Mouse (Mus musculus) lung, postnatal 0 days (tissue): ENCODE measurements around the gene Zfp213. TPM values are rescaled to one million over a fixed set of nuclear protein-coding genes. Genes with fewer than 3 reads are reported as not detected.

Experiments used
- ATAC-seq: fragments of 200-750 bp; cut with Nextera tagmentation; 2 replicates; pipeline ENCODE4 v1.8.0; 2017; ENCODE audit warnings: moderate library complexity
- DNase-seq: peaks from one replicate; pipeline ENCODE4 v3.0.0-alpha.2; 2016; ENCODE audit warnings: low spot score
- H3K27ac ChIP-seq: fragments of 300-500 bp; sonication (generic); 2 replicates; pipeline ENCODE4 v1.5.1; 2014; ENCODE audit warnings: antibody characterized with exemption, mild to moderate bottlenecking, low read length, mixed read lengths
- H3K27me3 ChIP-seq: fragments of 300-500 bp; sonication (generic); replicated peaks from 2 replicates; pipeline ENCODE4 v1.6.1; 2014; ENCODE audit warnings: low read length, mixed read lengths; ENCODE audit not compliant: insufficient read depth
- H3K36me3 ChIP-seq: fragments of 300-500 bp; sonication (generic); 2 replicates; pipeline ENCODE4 v1.6.1; 2014; ENCODE audit warnings: low read length, mixed read lengths; ENCODE audit not compliant: insufficient read depth
- H3K4me1 ChIP-seq: fragments of 300-500 bp; sonication (generic); 2 replicates; pipeline ENCODE4 v1.6.1; 2014; ENCODE audit warnings: antibody characterized with exemption, low read depth, low read length, mixed read lengths; ENCODE audit not compliant: insufficient read depth
- H3K4me2 ChIP-seq: fragments of 300-500 bp; sonication (generic); replicated peaks from 2 replicates; pipeline ENCODE4 v1.6.1; 2014; ENCODE audit warnings: low read depth, mild to moderate bottlenecking, low read length, moderate library complexity, mixed read lengths
- H3K4me3 ChIP-seq: fragments of 300-500 bp; sonication (generic); 2 replicates; pipeline ENCODE4 v1.5.1; 2014; ENCODE audit warnings: low read depth, low read length
- H3K9ac ChIP-seq: fragments of 300-500 bp; sonication (generic); replicated peaks from 2 replicates; pipeline ENCODE4 v1.6.1; 2014; ENCODE audit warnings: low read depth, mild to moderate bottlenecking
- H3K9me3 ChIP-seq: fragments of 300-500 bp; sonication (generic); 2 replicates; pipeline ENCODE4 v1.6.1; 2016; ENCODE audit warnings: low read length, mixed read lengths
- CTCF ChIP-seq: IDR thresholded peaks from 2 replicates; pipeline ENCODE4 v1.5.1; 2016; ENCODE audit warnings: antibody characterized with exemption, mild to moderate bottlenecking
- EP300 ChIP-seq: IDR thresholded peaks from 2 replicates; pipeline ENCODE4 v1.6.1; 2016; ENCODE audit warnings: antibody characterized with exemption, mild to moderate bottlenecking, control low read depth
- WGBS: fragments of 180-500 bp; shearing (Covaris S2); extraction: QIAGEN DNeasy Blood & Tissue Kit; methylation state at CpG from one replicate; pipeline ENCODE4 v1.1.7; 2014; 5-methylcytosine and 5-hydroxymethylcytosine counted together
- polyA plus RNA-seq: library from polyadenylated mRNA; unstranded; fragments of >200 nt; fragmentation: Nextera tagmentation; extraction: Ambion mirVana; gene quantifications from 2 replicates; pipeline ENCODE4 v1.2.1, GENCODE M21; 2015

Gene Zfp213
- polyA plus RNA-seq = 10.5 and 11.5 TPM in 2 replicates

GRCm38 (mm10) chr17:23563595-23564367 is at the start of gene Zfp213:
TSS of gene Zfp213 (minus strand) at chr17:23564238.
- Histone ChIP-seq H3K9me3 (no peaks in the 10 kb centered on the region), H3K4me2 (peak within 1 kb of the TSS; percentile 72), H3K27ac (peak within 1 kb of the TSS; percentile 96), H3K27me3 (no peaks in the 10 kb centered on the region), H3K4me1 (no peaks in the 10 kb centered on the region; the same call in 1 of the 2 replicates), H3K9ac (peak within 1 kb of the TSS; percentile 86), H3K36me3 (0 out of 2 replicates have a peak, but pooled peaks cover 6% of the 10 kb centered on the region), H3K4me3 (peak within 1 kb of the TSS; percentile 80)
- no peak for TF ChIP-seq CTCF
- no peak for TF ChIP-seq EP300
- ATAC-seq (peak; percentile 99), DNase-seq (peak; percentile 99)
- 4% methylated on average over 59 of the region's 59 CpGs for WGBS

GRCm38 (mm10) chr17:23610361-23610800 is 46.3 kb upstream of the Zfp213 start:
- H3K9me3 ChIP-seq = no peaks in the 10 kb centered on the region
- no peak overlapping the region for H3K9ac ChIP-seq
- H3K27ac ChIP-seq = no peak overlapping the region
- H3K4me1 ChIP-seq = no peaks in the 10 kb centered on the region
- peak; percentile 73 for DNase-seq
- no peak overlapping the region for H3K4me2 ChIP-seq
- ATAC-seq = peak; percentile 66
- peak; percentile 87 for TF ChIP-seq CTCF
- no peak for TF ChIP-seq EP300
- no peaks in the 10 kb centered on the region for H3K27me3 ChIP-seq
- 79% methylated on average over 28 of the region's 28 CpGs for WGBS
- no peak overlapping the region for H3K4me3 ChIP-seq
- H3K36me3 ChIP-seq = no peaks in the 10 kb centered on the region

GRCm38 (mm10) chr17:23609612-23610011 is 45.6 kb upstream of the Zfp213 start:
- H3K4me1 ChIP-seq = no peaks in the 10 kb centered on the region
- no peaks in the 10 kb centered on the region for H3K36me3 ChIP-seq
- no peaks in the 10 kb centered on the region for H3K27me3 ChIP-seq
- no peak overlapping the region for H3K4me2 ChIP-seq
- H3K4me3 ChIP-seq = no peak overlapping the region
- ATAC-seq (no peak), DNase-seq (no peak)
- H3K9me3 ChIP-seq = no peaks in the 10 kb centered on the region
- no peak overlapping the region for H3K27ac ChIP-seq
- TF ChIP-seq EP300 = no peak
- no peak for TF ChIP-seq CTCF
- WGBS = 88% methylated on average over 24 of the region's 24 CpGs
- H3K9ac ChIP-seq = no peak overlapping the region

- no peak for ATAC-seq
- no peak for TF ChIP-seq EP300
- TF ChIP-seq CTCF = no peak
- H3K27me3 ChIP-seq = no peaks in the 10 kb centered on the region
- H3K9me3 ChIP-seq = no peaks in the 10 kb centered on the region
- no peak overlapping the region for H3K4me3 ChIP-seq
- 84% methylated on average over 8 of the region's 8 CpGs for WGBS
- H3K4me2 ChIP-seq = no peak overlapping the region
- no peak overlapping the region for H3K27ac ChIP-seq
- H3K4me1 ChIP-seq = no peaks in the 10 kb centered on the region
- no peak overlapping the region for H3K9ac ChIP-seq
- no peak for DNase-seq
- H3K36me3 ChIP-seq = no peaks in the 10 kb centered on the region
Measured at GRCm38 (mm10) chr17:23605220-23605619, 41.2 kb upstream of the Zfp213 start.

GRCm38 (mm10) chr17:23604394-23604793 is 40.4 kb upstream of the Zfp213 start:
- H3K4me2 ChIP-seq = no peak overlapping the region
- 71% methylated on average over 7 of the region's 7 CpGs for WGBS
- H3K36me3 ChIP-seq = no peaks in the 10 kb centered on the region
- no peak overlapping the region for H3K27ac ChIP-seq
- ATAC-seq (no peak), DNase-seq (no peak)
- H3K27me3 ChIP-seq = no peaks in the 10 kb centered on the region
- H3K4me1 ChIP-seq = no peaks in the 10 kb centered on the region
- TF ChIP-seq CTCF (0 out of 2 replicates have a peak, but pooled peaks have one; percentile 19), EP300 (no peak)
- H3K9me3 ChIP-seq = no peaks in the 10 kb centered on the region
- no peak overlapping the region for H3K9ac ChIP-seq
- H3K4me3 ChIP-seq = no peak overlapping the region

GRCm38 (mm10) chr17:23603542-23603941 is 39.5 kb upstream of the Zfp213 start:
- peak; percentile 63 for DNase-seq
- Histone ChIP-seq H3K4me1 (peaks cover 1% of the 10 kb centered on the region; the same call in 1 of the 2 replicates), H3K36me3 (no peaks in the 10 kb centered on the region), H3K9me3 (no peaks in the 10 kb centered on the region), H3K9ac (no peak overlapping the region), H3K4me3 (no peak overlapping the region), H3K27ac (no peak overlapping the region), H3K27me3 (no peaks in the 10 kb centered on the region), H3K4me2 (no peak overlapping the region)
- 61% methylated on average over 2 of the region's 2 CpGs for WGBS
- TF ChIP-seq EP300 (no peak), CTCF (peak; percentile 71)
- no peak for ATAC-seq
